Mouse (Mus musculus) cerebellum, adult (tissue): ENCODE measurements around the gene Scgb1b10.
"Not testable (repeated sequence)": the region's sequence is repeated elsewhere in the genome, so short reads cannot be mapped to it uniquely, and the experiment has no call there.

Experiments used
- ATAC-seq: cut with Nextera tagmentation; 2 replicates; pipeline ENCODE4 v1.9.2; 2017; ENCODE audit warnings: mild to moderate bottlenecking, moderate library complexity, mixed read lengths; ENCODE audit not compliant: insufficient number of reproducible peaks, low FRiP score, low TSS enrichment

The Scgb1b10 gene

GRCm38 (mm10) chr7:32100553-32100952 lies at the start of gene Scgb1b10:
Gene Scgb1b10 (plus strand): TSS chr7:32100853.
- not testable (repeated sequence) for ATAC-seq
